Mouse (Mus musculus) ES-E14 (cell line): ENCODE data around the gene Hs1bp3. TPM values are rescaled to one million over a fixed set of nuclear protein-coding genes. Genes with fewer than 3 reads are reported as not detected.

Experiments
- DNase-seq: peaks from one replicate; pipeline ENCODE4 v3.0.0-alpha.2; 2013; ENCODE audit warnings: low read depth, low spot score
- H3K27ac ChIP-seq: 2 replicates; pipeline ENCODE4 v1.5.1; 2012; ENCODE audit warnings: low read depth, mild to moderate bottlenecking, low read length, moderate library complexity, mixed read lengths; ENCODE audit not compliant: poor library complexity, insufficient read depth, severe bottlenecking
- H3K36me3 ChIP-seq: 2 replicates; pipeline ENCODE4 v1.6.1; 2012; ENCODE audit warnings: mild to moderate bottlenecking, low read length, moderate library complexity, mixed read lengths; ENCODE audit not compliant: control insufficient read depth, poor library complexity, insufficient read depth, severe bottlenecking
- H3K4me1 ChIP-seq, 2 experiments: fragments of 150-350 bp in 1 of 2; sonication (generic) in 1 of 2; 2 replicates each; pipeline ENCODE4 v1.6.1; 2012; ENCODE audit warnings: low read length in 2 of 2, mild to moderate bottlenecking in 1 of 2, mixed read lengths in 1 of 2; ENCODE audit not compliant: control insufficient read depth in 2 of 2, insufficient read depth in 2 of 2, poor library complexity in 1 of 2
- H3K4me3 ChIP-seq, 2 experiments: fragments of 150-350 bp in 1 of 2; sonication (generic) in 1 of 2; 2 replicates each; pipeline ENCODE4 v1.5.1; 2012; ENCODE audit warnings: low read length in 2 of 2, low read depth in 1 of 2, mild to moderate bottlenecking in 1 of 2, mixed read lengths in 1 of 2; ENCODE audit not compliant: insufficient read depth in 1 of 2, poor library complexity in 1 of 2, severe bottlenecking in 1 of 2
- H3K9ac ChIP-seq: 2 replicates; pipeline ENCODE4 v1.6.1; 2012; ENCODE audit warnings: low read depth, mild to moderate bottlenecking, low read length, mixed read lengths; ENCODE audit not compliant: poor library complexity, insufficient read depth, severe bottlenecking
- H3K9me3 ChIP-seq: fragments of 150-350 bp; sonication (generic); 2 replicates; pipeline ENCODE4 v1.6.1; 2012; ENCODE audit warnings: low read depth, mild to moderate bottlenecking, low read length; ENCODE audit not compliant: control insufficient read depth, insufficient read depth
- CHD2 ChIP-seq: IDR thresholded peaks from 2 replicates; pipeline ENCODE4 v1.6.1; 2014; ENCODE audit warnings: mild to moderate bottlenecking, low read depth, low read length, inconsistent platforms
- HCFC1 ChIP-seq: IDR thresholded peaks from 2 replicates; pipeline ENCODE4 v1.6.1; 2012; ENCODE audit warnings: low read length, inconsistent platforms, borderline replicate concordance; ENCODE audit not compliant: insufficient read depth
- MAFK ChIP-seq: IDR thresholded peaks from 2 replicates; pipeline ENCODE4 v1.6.1; 2014; ENCODE audit warnings: mild to moderate bottlenecking, low read depth, low read length, inconsistent platforms; ENCODE audit not compliant: insufficient read depth
- ZC3H11A ChIP-seq: IDR thresholded peaks from 2 replicates; pipeline ENCODE4 v1.6.1; 2012; ENCODE audit warnings: low read depth, mild to moderate bottlenecking, inconsistent platforms, low read length, borderline replicate concordance
- ZNF384 ChIP-seq: IDR thresholded peaks from 2 replicates; pipeline ENCODE4 v1.6.1; 2012; ENCODE audit warnings: low read depth, low read length, inconsistent platforms
- in situ Hi-C, 2 experiments: fragments of 600-800 bp; cut with MboI; formaldehyde crosslinking; loops; one replicate each; pipeline ENCODE4 v1.15.1; 2025; ENCODE audit warnings: low sequenced_read_pairs in 2 of 2, inconsistent platforms in 1 of 2; ENCODE audit not compliant: unreplicated experiment in 2 of 2
- total RNA-seq: library from RNA; depleted of rRNA; stranded (reverse); fragments of 300-350 nt; gene quantifications from 2 replicates; pipeline ENCODE4 v1.2.3, GENCODE M21; 2012

The Hs1bp3 gene
- total RNA-seq, 1 experiment = 7.9 TPM

GRCm38 (mm10) chr12:8300111-8300480 lies 13.1 kb upstream of the Hs1bp3 start:
- Histone ChIP-seq H3K9ac (no peak overlapping the region), H3K27ac (no peak overlapping the region), H3K9me3 (no peaks in the 10 kb centered on the region), H3K4me1 (peaks cover 0 to 5% of the 10 kb centered on the region in 2 experiments; a peak in 2 of 4 replicates), H3K36me3 (no peaks in the 10 kb centered on the region), H3K4me3 (no peak overlapping the region)
- in situ Hi-C loops = loop anchor here in 1 of 2 experiments (10.0 kb wide), 1 partner anchor 235 kb away; no protein-coding TSS in a partner anchor
- TF ChIP-seq ZC3H11A (no peak), HCFC1 (no peak), CHD2 (no peak), MAFK (no peak), ZNF384 (no peak)
- DNase-seq = no peak

- no peak overlapping the region for H3K9ac ChIP-seq
- in situ Hi-C loops = loop anchor here in 1 of 2 experiments (10.0 kb wide), 1 partner anchor 236 kb away; no protein-coding TSS in a partner anchor
- H3K4me3 ChIP-seq = no peak overlapping the region
- no peaks in the 10 kb centered on the region for H3K9me3 ChIP-seq
- peaks cover 0 to 5% of the 10 kb centered on the region in 2 experiments; a peak in 2 of 4 replicates for H3K4me1 ChIP-seq
- TF ChIP-seq ZNF384 (no peak), CHD2 (no peak), HCFC1 (no peak), ZC3H11A (no peak), MAFK (no peak)
- H3K36me3 ChIP-seq = no peaks in the 10 kb centered on the region
- no peak overlapping the region for H3K27ac ChIP-seq
- no peak for DNase-seq
Observed at GRCm38 (mm10) chr12:8300521-8300920, 12.7 kb upstream of the Hs1bp3 start.

GRCm38 (mm10) chr12:8301011-8301814 lies 12.0 kb upstream of the Hs1bp3 start:
- DNase-seq = no peak
- in situ Hi-C loops = loop anchor here in 1 of 2 experiments (10.0 kb wide), 1 partner anchor 236 kb away; no protein-coding TSS in a partner anchor
- H3K27ac ChIP-seq = no peak overlapping the region

GRCm38 (mm10) chr12:8301841-8302431 lies 11.3 kb upstream of the Hs1bp3 start, which contains the start of gene Gdf7:
TSS of gene Gdf7 (minus strand) at chr12:8301954.
- in situ Hi-C loops = loop anchor here in 1 of 2 experiments (10.0 kb wide), 1 partner anchor 237 kb away; no protein-coding TSS in a partner anchor
- H3K4me3 ChIP-seq = peak within 1 kb of the TSS; percentile 59 to 68
- H3K9me3 ChIP-seq = no peaks in the 10 kb centered on the region
- no peaks in the 10 kb centered on the region for H3K36me3 ChIP-seq
- no peak for TF ChIP-seq ZNF384
- no peak for TF ChIP-seq MAFK
- TF ChIP-seq CHD2 = no peak
- TF ChIP-seq ZC3H11A = no peak
- no peak for TF ChIP-seq HCFC1
- DNase-seq = no peak
- H3K27ac ChIP-seq = no peak within 1 kb of the TSS
- H3K4me1 ChIP-seq = peaks cover 0 to 6% of the 10 kb centered on the region in 2 experiments; a peak in 3 of 4 replicates
- H3K9ac ChIP-seq = peak within 1 kb of the TSS; percentile 54

More at GRCm38 (mm10) chr12:8301011-8301814, 12.0 kb upstream of the Hs1bp3 start:
- Histone ChIP-seq H3K9ac (peak overlapping the region; percentile 54), H3K4me3 (peak overlapping the region; percentile 59 to 68; a peak in 3 of 4 replicates), H3K4me1 (peaks cover 0 to 5% of the 10 kb centered on the region in 2 experiments; a peak in 2 of 4 replicates), H3K9me3 (no peaks in the 10 kb centered on the region), H3K36me3 (no peaks in the 10 kb centered on the region)
- no peak for TF ChIP-seq ZNF384
- TF ChIP-seq CHD2 = no peak
- no peak for TF ChIP-seq ZC3H11A
- TF ChIP-seq HCFC1 = no peak
